Mouse (Mus musculus) thymus, postnatal 25 days (tissue): Measurements from ENCODE around the gene Csf3.
"Not testable (repeated sequence)": the region's sequence is repeated elsewhere in the genome, so short reads cannot be mapped to it uniquely, and the experiment has no call there.

Source experiments
- DNase-seq: peaks from one replicate; pipeline ENCODE4 v3.0.0; 2022

The Csf3 gene

GRCm38 (mm10) chr11:98701213-98701670, at the start of gene Csf3:
Csf3 (plus strand) TSS chr11:98701263.
- no peak for DNase-seq

GRCm38 (mm10) chr11:98655076-98655475, 46.0 kb upstream of the Csf3 start:
- DNase-seq, result peak; percentile 64

- DNase-seq, result peak; percentile 31
Measured at GRCm38 (mm10) chr11:98660517-98660916, 40.5 kb upstream of the Csf3 start.

- no peak for DNase-seq
Measured at GRCm38 (mm10) chr11:98664091-98664490, 37.0 kb upstream of the Csf3 start, which contains the start of gene Gsdma. Gsdma (plus strand) TSS chr11:98664351.

GRCm38 (mm10) chr11:98668984-98669383, 32.1 kb upstream of the Csf3 start:
- no peak for DNase-seq

GRCm38 (mm10) chr11:98671284-98671815, 29.7 kb upstream of the Csf3 start:
- no peak for DNase-seq

GRCm38 (mm10) chr11:98671857-98672256, 29.2 kb upstream of the Csf3 start:
- DNase-seq, result no peak

- DNase-seq, result no peak
Measured at GRCm38 (mm10) chr11:98672482-98672881, 28.6 kb upstream of the Csf3 start.

- DNase-seq, result peak; percentile 71
Measured at GRCm38 (mm10) chr11:98673136-98673535, 27.9 kb upstream of the Csf3 start.

GRCm38 (mm10) chr11:98675829-98676363, 25.2 kb upstream of the Csf3 start:
- DNase-seq, result no peak

GRCm38 (mm10) chr11:98680023-98680422, 21.0 kb upstream of the Csf3 start:
- no peak for DNase-seq

GRCm38 (mm10) chr11:98680595-98680994, 20.5 kb upstream of the Csf3 start:
- DNase-seq, result not testable (repeated sequence)

- DNase-seq, result no peak
Measured at GRCm38 (mm10) chr11:98681186-98681585, 19.9 kb upstream of the Csf3 start.

- peak; percentile 97 for DNase-seq
Measured at GRCm38 (mm10) chr11:98681786-98682745, 19.0 kb upstream of the Csf3 start, which contains the start of gene Psmd3. Psmd3 (plus strand) TSS chr11:98682554.

- DNase-seq, result no peak
Measured at GRCm38 (mm10) chr11:98682811-98683210, 18.3 kb upstream of the Csf3 start.

GRCm38 (mm10) chr11:98685642-98686041, 15.4 kb upstream of the Csf3 start:
- DNase-seq, result no peak

- no peak for DNase-seq
Measured at GRCm38 (mm10) chr11:98686976-98687375, 14.1 kb upstream of the Csf3 start.

- DNase-seq, result no peak
Measured at GRCm38 (mm10) chr11:98688009-98688408, 13.1 kb upstream of the Csf3 start.

GRCm38 (mm10) chr11:98693201-98693600, 7.9 kb upstream of the Csf3 start:
- DNase-seq, result peak; percentile 84

GRCm38 (mm10) chr11:98693746-98694145, 7.3 kb upstream of the Csf3 start:
- DNase-seq, result no peak

- DNase-seq, result no peak
Measured at GRCm38 (mm10) chr11:98694301-98694700, 6.8 kb upstream of the Csf3 start.

- no peak for DNase-seq
Measured at GRCm38 (mm10) chr11:98695408-98695807, 5.7 kb upstream of the Csf3 start.

- DNase-seq, result no peak
Measured at GRCm38 (mm10) chr11:98696454-98697216, 4.4 kb upstream of the Csf3 start.
